ENCODE assay signal across 18 mouse cellular contexts in genomic region chr6:142347431-142348385, GRCm38 (mm10). TPM values are rescaled to one million over a fixed set of nuclear protein-coding genes. Genes with fewer than 3 reads are reported as not detected.
A peak's percentile ranks its signal among the peaks of the same experiment; 100 is the strongest.
DNase-seq lines count a peak whose midpoint lies in the region; ATAC-seq lines count a peak whose summit lies in the region.
"Had no signal": no experiment of that assay in that cellular context is flagged by ENCODE, and none has a peak within 500 bp of the region (broad histone marks: within the 10 kb centered on the region; RNA-seq: fewer than 3 reads in every experiment).

No protein-coding gene starts in this region.

- ATAC-seq in kidney, embryonic 14.5 days (ENCODE audit: low FRiP score, low TSS enrichment): no peak
- ATAC-seq: hindbrain, embryonic 16.5 days had no signal

- peaks cover 24% of the 10 kb centered on the region for H3K36me3 ChIP-seq in kidney, embryonic 14.5 days (ENCODE audit: control insufficient read depth, insufficient read depth, low read length)

- no peak overlapping the region for H3K27ac ChIP-seq in kidney, embryonic 14.5 days (ENCODE audit: low read depth, low read length)
- H3K27ac ChIP-seq: embryonic facial prominence, embryonic 12.5 days; limb, embryonic 13.5 days had no signal

- no peak overlapping the region for H3K4me3 ChIP-seq in kidney, embryonic 14.5 days (ENCODE audit: low read length)
- H3K4me3 ChIP-seq: embryonic facial prominence, embryonic 12.5 days had no signal

- no peaks in the 10 kb centered on the region for H3K9me3 ChIP-seq in kidney, embryonic 14.5 days (ENCODE audit: control insufficient read depth, low read length)
- H3K9me3 ChIP-seq: embryonic facial prominence, embryonic 12.5 days; limb, embryonic 13.5 days had no signal

- H3K9ac ChIP-seq in kidney, embryonic 14.5 days (ENCODE audit: low read depth, low read length): no peak overlapping the region
- H3K9ac ChIP-seq: embryonic facial prominence, embryonic 12.5 days had no signal

- no peaks in the 10 kb centered on the region for H3K27me3 ChIP-seq in kidney, embryonic 14.5 days (ENCODE audit: control insufficient read depth, insufficient read depth, low read length)
- H3K27me3 ChIP-seq: embryonic facial prominence, embryonic 12.5 days; limb, embryonic 13.5 days had no signal

- H3K4me1 ChIP-seq in kidney, embryonic 14.5 days (ENCODE audit: control insufficient read depth, insufficient read depth, low read length): no peaks in the 10 kb centered on the region; the same call in 1 of the 2 replicates

- DNase-seq in kidney, adult 9 months: peak; percentile 69
- peak; percentile 19 for DNase-seq in retina, postnatal 1 day
- no peak for DNase-seq in retina, embryonic 14.5 days (ENCODE audit: low spot score)
- DNase-seq in kidney, postnatal 25 days: peak; percentile 44 to 46
- DNase-seq in adrenal gland, postnatal 4 days (ENCODE audit: low spot score in 2 of 2): no peak
- no peak for DNase-seq in natural killer cell, adult 2 months (ENCODE audit: low spot score in 2 of 2)
- DNase-seq: adrenal gland, adult 2 months; cerebellum, postnatal 25 days; right cerebral cortex, postnatal 14 days had no signal

- 84% methylated on average over 11 of the region's 11 CpGs for WGBS in kidney, embryonic 14.5 days

- no peak overlapping the region for H3K4me2 ChIP-seq in kidney, embryonic 14.5 days (replicated peaks; ENCODE audit: low read depth, low read length)

RNA-seq across cellular contexts. Expression of gene Pyroxd1, which starts 2.3 kb away (rescaled TPM):
- 17.3 and 19.6 TPM in 2 replicates for polyA plus RNA-seq in kidney, embryonic 14.5 days (2014; fragmentation: Nextera tagmentation; extraction: Ambion mirVana)
- total RNA-seq in adrenal gland, postnatal 4 days (2021): 10 to 100 TPM; 17.8 to 18.8 TPM

RNA-seq across cellular contexts. Expression of gene Slco1a5, which starts 24.9 kb away (rescaled TPM):
- polyA plus RNA-seq in kidney, embryonic 14.5 days (2014; fragmentation: Nextera tagmentation; extraction: Ambion mirVana): 0.12 TPM in 1 of 2 replicates, not detected in the other
- not detected for total RNA-seq in adrenal gland, postnatal 4 days (2021)
- total RNA-seq: adrenal gland, adult 2 months; left cerebral cortex, adult 8-10 months; megakaryocyte-erythroid progenitor cell, adult 5-6 weeks; monocyte, adult 5-6 weeks had no signal
- polyA plus RNA-seq: adrenal gland, adult 2 months; embryonic facial prominence, embryonic 12.5 days; heart, postnatal 0 days; limb, embryonic 13.5 days had no signal

RNA-seq across cellular contexts. Expression of gene Recql, which starts 39.2 kb away (rescaled TPM):
- polyA plus RNA-seq in kidney, embryonic 14.5 days (2014; fragmentation: Nextera tagmentation; extraction: Ambion mirVana): 18.3 and 30.8 TPM in 2 replicates
- 10 to 100 TPM; 18.1 to 22.9 TPM for total RNA-seq in adrenal gland, postnatal 4 days (2021)

RNA-seq across cellular contexts. Expression of gene Golt1b, which starts 39.3 kb away (rescaled TPM):
- polyA plus RNA-seq in kidney, embryonic 14.5 days (2014; fragmentation: Nextera tagmentation; extraction: Ambion mirVana): 110 and 122 TPM in 2 replicates
- total RNA-seq in adrenal gland, postnatal 4 days (2021): 10 to 100 TPM; 31.2 to 37.5 TPM

RNA-seq across cellular contexts. Expression of gene Iapp, which starts 49.5 kb away (rescaled TPM):
- polyA plus RNA-seq in kidney, embryonic 14.5 days (2014; fragmentation: Nextera tagmentation; extraction: Ambion mirVana): not detected in 2 replicates
- 10 to 100 TPM in 1 of 2 experiments, not detected in 1; 67.7 TPM for total RNA-seq in adrenal gland, postnatal 4 days (2021)
- total RNA-seq: adrenal gland, adult 2 months; left cerebral cortex, adult 8-10 months; megakaryocyte-erythroid progenitor cell, adult 5-6 weeks; monocyte, adult 5-6 weeks had no signal
- polyA plus RNA-seq: adrenal gland, adult 2 months; forebrain, embryonic 11.5 days; heart, postnatal 0 days; limb, embryonic 13.5 days had no signal

Comparison
In these comparisons a context has a peak if more than half of its experiments do, and no peak if none do; other contexts are left out.
1. DNase-seq: peak in kidney, adult 9 months (single experiment), retina, postnatal 1 day (single experiment) and kidney, postnatal 25 days (2 of 2); none in retina, embryonic 14.5 days (single experiment), adrenal gland, postnatal 4 days (0 of 2) and natural killer cell, adult 2 months (0 of 2).